Mouse (Mus musculus) MEL (cell line): ENCODE results near the gene Ntmt1. TPM values are rescaled to one million over a fixed set of nuclear protein-coding genes. Genes with fewer than 3 reads are reported as not detected.

ENCODE experiments used
- DNase-seq: peaks from one replicate; pipeline ENCODE4 v3.0.0; 2011; ENCODE audit warnings: low read depth, low spot score
- H3K27ac ChIP-seq: 2 replicates; pipeline ENCODE4 v1.5.1; 2012; ENCODE audit warnings: low read depth, mild to moderate bottlenecking, control low read depth, low read length, moderate library complexity; ENCODE audit not compliant: control insufficient read depth
- H3K27me3 ChIP-seq, 2 experiments: fragments of 150-350 bp in 1 of 2; sonication (generic) in 1 of 2; 2 replicates each; pipeline ENCODE4 v1.6.1; 2012; ENCODE audit warnings: low read length in 2 of 2, mild to moderate bottlenecking in 2 of 2, improper control_type of control experiment in 1 of 2, moderate library complexity in 1 of 2; ENCODE audit not compliant: insufficient read depth in 2 of 2, control insufficient read depth in 1 of 2
- H3K36me3 ChIP-seq, 2 experiments: 2 replicates each; pipeline ENCODE4 v1.6.1; 2012 to 2014; ENCODE audit warnings: low read length in 2 of 2, improper control_type of control experiment in 1 of 2, inconsistent platforms in 1 of 2, mild to moderate bottlenecking in 1 of 2; ENCODE audit not compliant: insufficient read depth in 2 of 2, control insufficient read depth in 1 of 2
- H3K4me1 ChIP-seq, 2 experiments: fragments of 150-350 bp in 1 of 2; sonication (generic) in 1 of 2; 2 replicates each; pipeline ENCODE4 v1.6.1; 2012; ENCODE audit warnings: low read length in 2 of 2, improper control_type of control experiment in 1 of 2, mild to moderate bottlenecking in 1 of 2; ENCODE audit not compliant: insufficient read depth in 2 of 2, control insufficient read depth in 1 of 2
- H3K4me3 ChIP-seq, 2 experiments: fragments of 150-350 bp in 1 of 2; sonication (generic) in 1 of 2; 2 replicates each; pipeline ENCODE4 v1.5.1; 2012; ENCODE audit warnings: low read depth in 2 of 2, low read length in 2 of 2, mild to moderate bottlenecking in 2 of 2, moderate library complexity in 2 of 2, control low read depth in 1 of 2, improper control_type of control experiment in 1 of 2; ENCODE audit not compliant: control insufficient read depth in 1 of 2, insufficient read depth in 1 of 2
- H3K79me2 ChIP-seq: 2 replicates; pipeline ENCODE4 v1.6.1; 2012; ENCODE audit warnings: mild to moderate bottlenecking, low read length, moderate library complexity; ENCODE audit not compliant: control insufficient read depth, poor library complexity, insufficient read depth
- H3K9ac ChIP-seq: 2 replicates; pipeline ENCODE4 v1.6.1; 2012; ENCODE audit warnings: low read depth, mild to moderate bottlenecking, control low read depth, low read length, moderate library complexity; ENCODE audit not compliant: control insufficient read depth, poor library complexity, severe bottlenecking
- H3K9me3 ChIP-seq: fragments of 150-350 bp; sonication (generic); replicated peaks from 2 replicates; pipeline ENCODE4 v1.6.1; 2012; ENCODE audit warnings: mild to moderate bottlenecking, low read length, improper control_type of control experiment, moderate library complexity; ENCODE audit not compliant: insufficient read depth
- CHD1 ChIP-seq: IDR thresholded peaks from 2 replicates; pipeline ENCODE4 v1.6.1; 2012; ENCODE audit warnings: low read depth, mild to moderate bottlenecking, inconsistent platforms, low read length, improper control_type of control experiment
- ETS1 ChIP-seq: IDR thresholded peaks from 2 replicates; pipeline ENCODE4 v1.6.1; 2012; ENCODE audit warnings: low read depth, mild to moderate bottlenecking, inconsistent platforms, low read length, improper control_type of control experiment, moderate library complexity
- GATA1 ChIP-seq: IDR thresholded peaks from 2 replicates; pipeline ENCODE4 v1.6.1; 2011; ENCODE audit warnings: low read depth, low read length, improper control_type of control experiment
- HCFC1 ChIP-seq: IDR thresholded peaks from 2 replicates; pipeline ENCODE4 v1.6.1; 2012; ENCODE audit warnings: low read depth, mild to moderate bottlenecking, inconsistent platforms, low read length, improper control_type of control experiment, moderate library complexity
- JUND ChIP-seq: IDR thresholded peaks from 2 replicates; pipeline ENCODE4 v1.6.1; 2011; ENCODE audit warnings: low read depth, mild to moderate bottlenecking, improper control_type of control experiment, low read length
- MAZ ChIP-seq: IDR thresholded peaks from 2 replicates; pipeline ENCODE4 v1.6.1; 2012; ENCODE audit warnings: low read depth, mild to moderate bottlenecking, inconsistent platforms, low read length, improper control_type of control experiment
- MEF2A ChIP-seq: IDR thresholded peaks from 2 replicates; pipeline ENCODE4 v1.6.1; 2014; ENCODE audit warnings: low read depth, mild to moderate bottlenecking, inconsistent platforms, low read length, improper control_type of control experiment; ENCODE audit not compliant: poor library complexity, insufficient replicate concordance, severe bottlenecking; ENCODE audit errors: extremely low read depth
- MXI1 ChIP-seq: IDR thresholded peaks from 2 replicates; pipeline ENCODE4 v1.6.1; 2011; ENCODE audit warnings: mild to moderate bottlenecking, low read depth, low read length, improper control_type of control experiment
- MYC ChIP-seq: IDR thresholded peaks from 2 replicates; pipeline ENCODE4 v1.6.1; 2011; ENCODE audit warnings: low read depth, mild to moderate bottlenecking, low read length, improper control_type of control experiment, moderate library complexity
- NELFE ChIP-seq: IDR thresholded peaks from 2 replicates; pipeline ENCODE4 v1.6.1; 2011; ENCODE audit warnings: low read depth, low read length, improper control_type of control experiment
- POLR2A ChIP-seq, 2 experiments: IDR thresholded peaks; 2 replicates each; pipeline ENCODE4 v1.6.1; 2011 to 2012; ENCODE audit warnings: low read length in 2 of 2, mild to moderate bottlenecking in 2 of 2, control low read depth in 1 of 2, improper control_type of control experiment in 1 of 2, low read depth in 1 of 2, moderate library complexity in 1 of 2; ENCODE audit not compliant: control insufficient read depth in 1 of 2, insufficient read depth in 1 of 2, poor library complexity in 1 of 2
- POLR2AphosphoS2 ChIP-seq: IDR thresholded peaks from 2 replicates; pipeline ENCODE4 v1.6.1; 2011; ENCODE audit warnings: low read length, improper control_type of control experiment
- POLR2AphosphoS5 ChIP-seq: IDR thresholded peaks from 2 replicates; pipeline ENCODE4 v1.6.1; 2012; ENCODE audit warnings: low read depth, borderline replicate concordance, mild to moderate bottlenecking, inconsistent platforms, low read length, moderate library complexity, mixed read lengths
- SIN3A ChIP-seq: IDR thresholded peaks from 2 replicates; pipeline ENCODE4 v1.6.1; 2012; ENCODE audit warnings: low read length, improper control_type of control experiment, inconsistent platforms
- TBP ChIP-seq: IDR thresholded peaks from 2 replicates; pipeline ENCODE4 v1.8.0; 2011; ENCODE audit warnings: low read depth, low read length, improper control_type of control experiment
- TCF12 ChIP-seq: IDR thresholded peaks from 2 replicates; pipeline ENCODE4 v1.6.1; 2014; ENCODE audit warnings: low read depth, mild to moderate bottlenecking, inconsistent platforms, low read length, improper control_type of control experiment, moderate library complexity
- UBTF ChIP-seq: IDR thresholded peaks from 2 replicates; pipeline ENCODE4 v1.6.1; 2012; ENCODE audit warnings: low read depth, mild to moderate bottlenecking, inconsistent platforms, low read length, improper control_type of control experiment, moderate library complexity, borderline replicate concordance; ENCODE audit not compliant: insufficient read depth
- USF2 ChIP-seq, 2 experiments: IDR thresholded peaks; 2 replicates each; pipeline ENCODE4 v1.6.1; 2011 to 2012; ENCODE audit warnings: improper control_type of control experiment in 2 of 2, low read length in 2 of 2, borderline replicate concordance in 1 of 2, inconsistent platforms in 1 of 2, low read depth in 1 of 2, mild to moderate bottlenecking in 1 of 2; ENCODE audit not compliant: insufficient read depth in 1 of 2
- ZC3H11A ChIP-seq: IDR thresholded peaks from 2 replicates; pipeline ENCODE4 v1.6.1; 2012; ENCODE audit warnings: low read depth, mild to moderate bottlenecking, inconsistent platforms, low read length, improper control_type of control experiment
- ZKSCAN1 ChIP-seq: IDR thresholded peaks from 2 replicates; pipeline ENCODE4 v1.6.1; 2012; ENCODE audit warnings: low read depth, mild to moderate bottlenecking, inconsistent platforms, low read length, improper control_type of control experiment, moderate library complexity
- ZMIZ1 ChIP-seq: IDR thresholded peaks from 2 replicates; pipeline ENCODE4 v1.6.1; 2012; ENCODE audit warnings: low read depth, mild to moderate bottlenecking, inconsistent platforms, low read length, improper control_type of control experiment, moderate library complexity
- ZNF384 ChIP-seq: IDR thresholded peaks from 2 replicates; pipeline ENCODE4 v1.6.1; 2012; ENCODE audit warnings: low read depth, mild to moderate bottlenecking, inconsistent platforms, low read length, improper control_type of control experiment
- polyA plus RNA-seq, 2 experiments: library from polyadenylated mRNA; stranded (reverse) in 1 of 2; unstranded in 1 of 2; fragments of >175 nt in 1 of 2; fragments of >200 nt in 1 of 2; gene quantifications; 2 replicates each; pipeline versions ENCODE4 v1.2.1 to v1.2.4; 2012; ENCODE audit warnings: low replicate concordance in 2 of 2, low read depth in 1 of 2; ENCODE audit not compliant: insufficient read length in 2 of 2, insufficient read depth in 1 of 2, missing spikeins in 1 of 2
- total RNA-seq: library from RNA; depleted of rRNA; stranded (reverse); fragments of 300-350 nt; gene quantifications from 2 replicates; pipeline ENCODE4 v1.2.3, GENCODE M21; 2012

The Ntmt1 gene
- total and polyA plus RNA-seq, 3 experiments = 58.9 to 83.2 TPM; not detected in 1

- H3K9ac ChIP-seq = peak overlapping the region; percentile 53
- no peaks in the 10 kb centered on the region for H3K79me2 ChIP-seq
- peak overlapping the region; percentile 51 to 77 for H3K4me3 ChIP-seq
- peak; percentile 95 for DNase-seq
- H3K27ac ChIP-seq = 0 out of 2 replicates have a peak overlapping the region, but pooled peaks have one; percentile 26
- peaks cover 0 to 4% of the 10 kb centered on the region in 2 experiments; a peak in 2 of 4 replicates for H3K36me3 ChIP-seq
- H3K9me3 ChIP-seq = no peaks in the 10 kb centered on the region
- TF ChIP-seq POLR2A (IDR thresholded peaks at IDR 0.05; ENCODE audit: control insufficient read depth in 1 of 2, insufficient read depth in 1 of 2, low read depth in 1 of 2, low read length in 2 of 2, poor library complexity in 1 of 2) = peak in 1 of 2 experiments; percentile 66; a peak in 2 of 4 replicates
- no peak for TF ChIP-seq MEF2A
- no peak for TF ChIP-seq CHD1
- 0 out of 2 replicates have a peak, but pooled peaks have one; percentile 29 for TF ChIP-seq SIN3A
- TF ChIP-seq MAZ = peak; percentile 69; the same call in 1 of the 2 replicates
- 0 out of 2 replicates have a peak, but pooled peaks have one; percentile 24 for TF ChIP-seq TCF12
- no peak for TF ChIP-seq UBTF
- no peak for TF ChIP-seq POLR2AphosphoS5
- TF ChIP-seq USF2 (IDR thresholded peaks at IDR 0.05; ENCODE audit: borderline replicate concordance in 1 of 2, insufficient read depth in 1 of 2, low read depth in 1 of 2, low read length in 2 of 2) = no peak
- TF ChIP-seq ZMIZ1 = 0 out of 2 replicates have a peak, but pooled peaks have one; percentile 50
- TF ChIP-seq ETS1 = peak; percentile 35; the same call in 1 of the 2 replicates
- no peak for TF ChIP-seq ZC3H11A
- TF ChIP-seq NELFE = peak; percentile 54
- TF ChIP-seq MYC = no peak
- TF ChIP-seq POLR2AphosphoS2 = no peak
- TF ChIP-seq TBP = 0 out of 2 replicates have a peak, but pooled peaks have one; percentile 45
- TF ChIP-seq HCFC1 = no peak
- TF ChIP-seq GATA1 = no peak
- peak; percentile 44 for TF ChIP-seq MXI1
- TF ChIP-seq ZKSCAN1 = no peak
- TF ChIP-seq ZNF384 = no peak
- peak; percentile 59; the same call in 1 of the 2 replicates for TF ChIP-seq JUND
- no peaks in the 10 kb centered on the region for H3K27me3 ChIP-seq
- peaks cover 0 to 10% of the 10 kb centered on the region in 2 experiments; a peak in 3 of 4 replicates for H3K4me1 ChIP-seq
Observed at GRCm38 (mm10) chr2:30796382-30796781, 11.2 kb upstream of the Ntmt1 start.
